ENCODE assay signal across 8 mouse cellular contexts in genomic region chr7:114020057-114020703, GRCm38 (mm10).
DNase-seq lines count a peak whose midpoint lies in the region; ATAC-seq and TF ChIP-seq lines count a peak whose summit lies in the region.

No protein-coding gene starts in this region.

- peak overlapping the region; percentile 77 for H3K9ac ChIP-seq in liver, adult 2 months (ENCODE audit: low read depth, low read length)
- H3K9ac ChIP-seq in embryonic facial prominence, embryonic 14.5 days (ENCODE audit: low read depth, low read length), result peak overlapping the region; percentile 49
- peak overlapping the region; percentile 71 for H3K9ac ChIP-seq in intestine, embryonic 16.5 days (ENCODE audit: low read depth, low read length)
- H3K9ac ChIP-seq in lung, postnatal 0 days (replicated peaks; ENCODE audit: low read depth), result no peak overlapping the region
- H3K9ac ChIP-seq in stomach, embryonic 15.5 days, result no peak overlapping the region

- H3K9me3 ChIP-seq in embryonic facial prominence, embryonic 14.5 days (ENCODE audit: control insufficient read depth, low read length), result no peaks in the 10 kb centered on the region
- H3K9me3 ChIP-seq in intestine, embryonic 16.5 days (ENCODE audit: control insufficient read depth, low read length), result no peaks in the 10 kb centered on the region
- no peaks in the 10 kb centered on the region for H3K9me3 ChIP-seq in lung, postnatal 0 days (ENCODE audit: low read length)
- H3K9me3 ChIP-seq in stomach, embryonic 15.5 days, result no peaks in the 10 kb centered on the region

- no peak overlapping the region for H3K27ac ChIP-seq in liver, adult 2 months (replicated peaks; ENCODE audit: insufficient read depth, low read depth, low read length)
- H3K27ac ChIP-seq in embryonic facial prominence, embryonic 14.5 days (replicated peaks; ENCODE audit: low read depth, low read length), result no peak overlapping the region
- no peak overlapping the region for H3K27ac ChIP-seq in intestine, embryonic 16.5 days (ENCODE audit: low read length)
- H3K27ac ChIP-seq in lung, postnatal 0 days (ENCODE audit: low read length), result no peak overlapping the region
- H3K27ac ChIP-seq in stomach, embryonic 15.5 days, result no peak overlapping the region

- 18% methylated on average over 11 of the region's 11 CpGs for WGBS in liver, adult 2 months
- WGBS in embryonic facial prominence, embryonic 14.5 days, result 11% methylated on average over 11 of the region's 11 CpGs
- 7% methylated on average over 11 of the region's 11 CpGs for WGBS in intestine, embryonic 16.5 days
- 8% methylated on average over 11 of the region's 11 CpGs for WGBS in lung, postnatal 0 days
- 5% methylated on average over 11 of the region's 11 CpGs for WGBS in stomach, embryonic 15.5 days

- H3K36me3 ChIP-seq in liver, adult 2 months (ENCODE audit: control insufficient read depth, insufficient read depth, low read length), result no peaks in the 10 kb centered on the region
- H3K36me3 ChIP-seq in embryonic facial prominence, embryonic 14.5 days (ENCODE audit: control insufficient read depth, insufficient read depth, low read length), result no peaks in the 10 kb centered on the region
- no peaks in the 10 kb centered on the region for H3K36me3 ChIP-seq in intestine, embryonic 16.5 days (ENCODE audit: control insufficient read depth, insufficient read depth, low read length)
- H3K36me3 ChIP-seq in lung, postnatal 0 days (ENCODE audit: insufficient read depth, low read length), result no peaks in the 10 kb centered on the region
- H3K36me3 ChIP-seq in stomach, embryonic 15.5 days, result no peaks in the 10 kb centered on the region

- no peaks in the 10 kb centered on the region for H3K79me2 ChIP-seq in liver, adult 2 months (ENCODE audit: control insufficient read depth, insufficient read depth, low read length)

- peak; percentile 17; the same call in 1 of the 2 replicates for ATAC-seq in embryonic facial prominence, embryonic 14.5 days (ENCODE audit: low read depth)
- ATAC-seq in intestine, embryonic 16.5 days, result peak; percentile 31; the same call in 1 of the 2 replicates
- ATAC-seq in lung, postnatal 0 days, result no peak; the same call in 1 of the 2 replicates
- ATAC-seq in stomach, embryonic 15.5 days (ENCODE audit: insufficient read depth, low FRiP score, low read depth), result no peak

- peak overlapping the region; percentile 50 for H3K4me3 ChIP-seq in liver, adult 2 months (ENCODE audit: insufficient read depth, low read depth, low read length)
- H3K4me3 ChIP-seq in embryonic facial prominence, embryonic 14.5 days (ENCODE audit: low read depth, low read length), result peak overlapping the region; percentile 46
- H3K4me3 ChIP-seq in intestine, embryonic 16.5 days (ENCODE audit: low read length), result peak overlapping the region; percentile 62
- peak overlapping the region; percentile 41 for H3K4me3 ChIP-seq in lung, postnatal 0 days (ENCODE audit: low read depth, low read length)
- H3K4me3 ChIP-seq in stomach, embryonic 15.5 days (replicated peaks), result peak overlapping the region; percentile 51

- TF ChIP-seq POLR2A in liver, adult 2 months (IDR thresholded peaks at IDR 0.05; ENCODE audit: extremely low read depth, insufficient read depth, low read length), result no peak

- no peak for TF ChIP-seq CTCF in liver, adult 2 months (IDR thresholded peaks at IDR 0.05; ENCODE audit: low read depth, low read length)
- no peak for TF ChIP-seq CTCF in lung, postnatal 0 days (IDR thresholded peaks at IDR 0.05)

- H3K4me1 ChIP-seq in liver, adult 2 months (ENCODE audit: control insufficient read depth, insufficient read depth, low read length), result peaks cover 6% of the 10 kb centered on the region
- no peaks in the 10 kb centered on the region for H3K4me1 ChIP-seq in embryonic facial prominence, embryonic 14.5 days (ENCODE audit: control insufficient read depth, insufficient read depth, low read length)
- H3K4me1 ChIP-seq in intestine, embryonic 16.5 days (ENCODE audit: control insufficient read depth, insufficient read depth, low read length), result no peaks in the 10 kb centered on the region
- no peaks in the 10 kb centered on the region for H3K4me1 ChIP-seq in lung, postnatal 0 days (ENCODE audit: insufficient read depth, low read depth, low read length)
- peaks cover 3% of the 10 kb centered on the region; the same call in 1 of the 2 replicates for H3K4me1 ChIP-seq in stomach, embryonic 15.5 days

- TF ChIP-seq EP300 in lung, postnatal 0 days (IDR thresholded peaks at IDR 0.05), result no peak

- no peak for DNase-seq in liver, adult 2 months (ENCODE audit: extremely low read depth, low read depth, low spot score)
- no peak for DNase-seq in liver
- DNase-seq in embryonic facial prominence, embryonic 14.5 days (ENCODE audit: low spot score), result no peak
- no peak for DNase-seq in lung, postnatal 0 days (ENCODE audit: low spot score)
- DNase-seq in gastrocnemius, postnatal 36 days, result no peak
- DNase-seq in thymus, postnatal 25 days, result no peak

- intact Hi-C loops in gastrocnemius, postnatal 36 days (cut with DNase I), result loop anchor here (2.0 to 10.0 kb wide), 4 partner anchors 248 to 645 kb away; no protein-coding TSS in a partner anchor

- no peaks in the 10 kb centered on the region for H3K27me3 ChIP-seq in liver, adult 2 months (ENCODE audit: control insufficient read depth, insufficient read depth, low read length)
- H3K27me3 ChIP-seq in embryonic facial prominence, embryonic 14.5 days (replicated peaks; ENCODE audit: control insufficient read depth, insufficient read depth, low read length), result no peaks in the 10 kb centered on the region
- no peaks in the 10 kb centered on the region for H3K27me3 ChIP-seq in intestine, embryonic 16.5 days (replicated peaks; ENCODE audit: control insufficient read depth, insufficient read depth, low read length)
- no peaks in the 10 kb centered on the region for H3K27me3 ChIP-seq in lung, postnatal 0 days (replicated peaks; ENCODE audit: insufficient read depth, low read length)
- H3K27me3 ChIP-seq in stomach, embryonic 15.5 days (replicated peaks), result no peaks in the 10 kb centered on the region

- peak overlapping the region; percentile 74 for H3K4me2 ChIP-seq in embryonic facial prominence, embryonic 14.5 days (ENCODE audit: low read depth, low read length)
- peak overlapping the region; percentile 59 for H3K4me2 ChIP-seq in intestine, embryonic 16.5 days (ENCODE audit: low read depth, low read length)
- H3K4me2 ChIP-seq in lung, postnatal 0 days (replicated peaks; ENCODE audit: low read depth, low read length), result peak overlapping the region; percentile 53
- peak overlapping the region; percentile 62 for H3K4me2 ChIP-seq in stomach, embryonic 15.5 days

Comparison
In these comparisons a context has a peak if more than half of its experiments do, and no peak if none do; other contexts are left out.
1. H3K9ac ChIP-seq: peak in liver, adult 2 months (single experiment), embryonic facial prominence, embryonic 14.5 days (single experiment) and intestine, embryonic 16.5 days (single experiment); none in lung, postnatal 0 days (single experiment) and stomach, embryonic 15.5 days (single experiment).
2. ATAC-seq: peak in embryonic facial prominence, embryonic 14.5 days (single experiment) and intestine, embryonic 16.5 days (single experiment); none in lung, postnatal 0 days (single experiment) and stomach, embryonic 15.5 days (single experiment).
3. Peak in every context shown above with its lines, with median percentiles within 50 percentile points of each other: H3K4me3 ChIP-seq and H3K4me2 ChIP-seq.